Mouse (Mus musculus) frontal cortex, postnatal 10 days (tissue): Measurements from ENCODE around the gene Fam155a.
"Not testable (repeated sequence)": the region's sequence is repeated elsewhere in the genome, so short reads cannot be mapped to it uniquely, and the experiment has no call there.

Experiments used
- DNase-seq, 2 experiments: peaks; one replicate each; pipeline ENCODE4 v3.0.0; 2022; ENCODE audit warnings: low spot score in 2 of 2, mixed read lengths in 1 of 2

Fam155a gene

DNA sequence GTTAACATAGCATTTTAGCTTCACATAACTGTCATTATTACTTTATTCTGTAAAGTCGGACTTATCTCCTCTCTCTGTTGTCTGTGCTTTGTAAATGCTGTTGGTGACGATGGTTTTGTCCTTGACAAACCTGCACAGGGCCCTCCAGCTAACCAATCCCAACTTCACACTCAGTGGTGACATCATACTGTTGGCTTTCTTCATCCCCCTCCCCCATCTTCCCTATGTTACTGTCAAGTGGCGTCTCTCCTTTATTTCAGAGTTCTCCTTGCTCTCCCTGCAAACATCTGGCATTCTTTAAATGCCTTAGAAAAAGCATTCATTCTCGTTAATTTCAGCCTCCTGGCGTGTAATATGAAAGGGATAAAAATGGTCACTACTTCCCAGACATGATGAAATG, 78.6 kb downstream of the Fam155a start:
- DNase-seq = no peak

DNA sequence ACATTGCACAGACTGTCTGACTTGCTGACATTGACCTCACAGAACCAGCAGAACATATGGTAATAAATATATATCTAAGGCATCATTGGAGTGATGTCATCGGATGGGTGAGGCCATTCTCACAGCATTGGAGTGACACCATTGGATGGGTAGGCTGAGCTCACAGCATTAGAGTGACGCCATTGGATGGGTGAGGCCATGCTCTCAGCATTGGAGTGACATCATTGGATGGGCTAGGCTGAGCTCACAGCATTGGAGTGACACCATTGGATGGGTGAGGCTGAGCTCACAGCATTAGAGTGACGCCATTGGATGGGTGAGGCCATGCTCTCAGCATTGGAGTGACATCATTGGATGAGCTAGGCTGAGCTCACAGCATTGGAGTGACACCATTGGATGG, 110.9 kb downstream of the Fam155a start:
- DNase-seq = not testable (repeated sequence)

DNA sequence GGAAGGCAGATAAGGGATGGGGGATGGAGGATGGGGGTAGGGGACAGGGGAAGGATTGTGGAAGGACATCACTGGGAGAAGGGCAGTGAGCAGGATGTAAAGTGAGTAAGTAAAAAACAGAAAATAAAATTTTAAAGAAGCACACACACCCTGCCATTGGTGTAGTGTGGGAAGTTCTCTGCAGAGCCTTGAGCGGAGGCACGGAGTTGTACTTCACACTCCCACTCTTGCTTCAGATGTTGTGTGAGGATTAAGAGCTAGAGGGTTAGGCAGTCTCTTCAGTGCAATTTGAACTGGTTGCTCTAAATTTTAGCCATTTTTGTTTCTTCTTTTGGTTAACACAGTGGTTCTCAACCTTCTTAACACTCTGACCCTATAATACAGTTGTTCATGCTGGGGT, 114.1 kb downstream of the Fam155a start:
- DNase-seq = no peak

DNA sequence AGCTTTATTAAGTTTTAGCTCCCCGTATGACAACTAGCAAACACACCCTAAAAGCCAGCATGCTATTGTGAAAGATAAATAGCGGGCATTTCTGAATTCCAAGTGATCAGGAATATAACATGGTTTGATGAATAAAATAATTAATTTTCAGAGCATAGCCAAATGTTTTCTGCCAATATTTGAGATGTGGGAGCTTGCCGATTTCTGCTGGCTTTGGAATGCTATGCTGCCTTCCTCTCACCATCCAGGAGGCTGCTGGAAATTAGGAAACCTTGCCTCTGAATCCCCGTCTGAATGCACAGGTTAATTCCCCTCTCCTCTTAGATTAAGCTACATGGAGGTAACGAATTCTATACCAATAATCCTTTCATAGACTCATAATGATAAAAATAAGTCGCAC, 116.1 kb downstream of the Fam155a start:
- DNase-seq = no peak

DNA sequence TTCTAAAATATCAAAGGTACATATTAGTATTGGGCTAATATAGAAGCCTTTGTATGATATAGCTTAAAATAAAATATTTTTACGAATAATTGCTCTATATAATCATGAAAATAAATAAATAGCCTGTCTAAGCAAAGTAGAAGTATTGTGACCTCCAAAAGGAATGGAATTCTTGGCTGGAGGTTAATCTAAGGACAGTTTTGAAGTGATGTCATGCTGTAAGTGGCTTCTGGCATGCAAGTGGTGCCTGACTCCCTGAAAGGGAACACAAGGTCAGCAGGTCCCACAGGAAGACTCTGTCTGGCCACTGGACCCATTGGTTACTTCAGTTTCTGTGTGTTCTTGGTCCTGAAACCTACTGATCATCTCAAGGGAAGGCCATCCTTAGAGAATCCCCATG, 117.3 kb downstream of the Fam155a start:
- DNase-seq = no peak

DNA sequence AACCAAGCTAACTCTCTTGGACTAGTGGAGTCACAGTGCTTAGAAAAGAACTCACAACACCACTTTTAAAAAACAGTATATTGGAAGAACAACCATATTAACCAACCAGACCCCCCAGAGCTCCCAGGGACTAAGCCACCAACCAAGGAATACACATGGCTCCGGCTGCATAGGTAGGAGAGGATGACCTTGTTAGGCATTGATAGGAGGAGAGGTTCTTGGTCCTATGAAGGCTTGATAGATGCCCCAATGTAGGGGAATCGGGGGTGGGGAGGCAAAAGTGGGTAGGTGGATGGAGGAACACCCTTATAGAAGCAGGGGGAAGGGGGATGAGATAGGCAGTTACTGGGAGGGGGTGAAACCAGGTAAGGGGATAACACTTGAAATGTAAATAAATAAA, 132.8 kb downstream of the Fam155a start:
- DNase-seq = no peak

DNA sequence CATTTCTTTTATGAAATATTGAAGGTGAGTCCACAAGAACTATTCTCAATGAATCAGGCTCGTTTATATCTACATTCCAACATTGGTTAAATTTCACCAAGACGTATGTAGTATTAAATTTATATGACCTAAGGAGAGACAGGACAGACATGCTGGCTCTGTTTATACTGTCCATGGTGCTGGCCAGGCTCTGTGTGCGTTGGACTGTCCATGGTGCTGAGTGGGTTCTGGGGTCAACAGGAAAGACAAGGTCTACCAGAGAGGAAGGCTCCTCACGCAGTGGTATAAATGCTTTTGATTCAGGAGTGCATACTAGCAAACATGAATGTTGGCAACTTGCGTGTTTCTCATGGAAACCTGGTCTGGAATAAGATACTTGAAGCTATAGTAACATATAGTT, 135.7 kb downstream of the Fam155a start:
- no peak for DNase-seq

DNA sequence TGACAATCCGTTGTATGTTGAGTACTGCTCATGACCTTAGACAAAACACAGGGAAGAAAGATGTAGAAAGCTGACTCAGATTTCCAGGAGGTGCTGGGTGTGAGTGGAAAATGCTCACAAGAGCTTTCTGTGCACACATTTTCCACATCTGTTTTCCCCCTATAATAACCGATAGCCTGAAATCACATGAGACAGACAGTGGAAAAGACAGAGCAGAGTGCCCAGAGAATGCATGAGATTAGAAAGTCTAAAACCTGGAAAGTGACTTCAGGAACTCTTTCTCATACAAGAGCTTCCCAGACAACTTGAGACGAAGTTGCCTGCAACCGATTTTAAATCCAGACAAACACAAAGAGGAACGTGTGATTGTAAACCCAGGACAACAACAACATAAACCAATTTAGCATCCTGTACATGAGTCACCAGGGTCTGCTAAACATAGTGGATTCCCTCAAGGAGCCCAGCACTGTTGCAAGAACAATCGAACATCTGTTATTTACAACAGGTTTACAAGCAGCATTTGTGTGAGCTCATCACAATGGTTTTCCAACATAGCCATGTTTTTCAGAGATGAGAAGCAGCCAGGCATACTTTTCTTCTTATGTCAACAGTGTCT, 163.8 kb downstream of the Fam155a start:
- no peak for DNase-seq

DNA sequence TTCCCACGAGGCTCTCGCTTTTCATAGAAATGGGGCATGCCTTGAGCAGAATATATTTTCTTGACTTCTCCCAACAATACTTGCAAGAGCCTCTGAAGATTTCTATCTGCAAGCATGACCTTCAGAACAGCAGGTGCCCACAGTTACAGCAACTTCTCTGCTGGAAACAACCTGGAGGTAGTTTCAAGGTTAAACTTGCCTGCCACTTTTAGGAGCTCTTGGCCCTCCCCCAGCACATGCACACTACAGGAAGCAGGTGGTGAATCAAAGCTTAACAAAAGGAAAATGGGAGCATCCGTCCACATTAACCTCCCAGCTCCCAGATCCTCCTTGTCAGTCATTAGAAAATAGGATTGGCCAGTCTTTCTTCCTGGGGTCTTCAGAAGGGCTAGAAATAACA, 175.0 kb downstream of the Fam155a start:
- DNase-seq = no peak

DNA sequence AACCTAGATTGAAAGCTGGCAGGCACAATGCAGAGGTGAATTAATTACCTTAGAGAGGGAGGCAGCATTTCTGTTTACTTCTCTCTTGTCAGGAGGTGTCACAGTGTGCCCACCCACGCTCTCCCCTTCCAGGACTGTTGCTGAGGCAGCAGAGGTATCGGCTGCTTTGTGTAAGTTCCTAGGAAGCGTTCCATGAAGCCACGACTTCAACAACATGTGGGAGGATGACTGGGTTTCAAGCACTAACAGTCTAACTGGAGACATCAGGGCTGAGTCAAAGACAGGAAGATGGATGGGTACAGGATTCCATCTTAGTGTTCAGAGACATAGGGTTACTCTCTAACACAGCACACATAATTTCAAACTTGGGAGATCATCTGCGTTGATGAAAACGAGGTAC, 189.1 kb downstream of the Fam155a start:
- no peak for DNase-seq

DNA sequence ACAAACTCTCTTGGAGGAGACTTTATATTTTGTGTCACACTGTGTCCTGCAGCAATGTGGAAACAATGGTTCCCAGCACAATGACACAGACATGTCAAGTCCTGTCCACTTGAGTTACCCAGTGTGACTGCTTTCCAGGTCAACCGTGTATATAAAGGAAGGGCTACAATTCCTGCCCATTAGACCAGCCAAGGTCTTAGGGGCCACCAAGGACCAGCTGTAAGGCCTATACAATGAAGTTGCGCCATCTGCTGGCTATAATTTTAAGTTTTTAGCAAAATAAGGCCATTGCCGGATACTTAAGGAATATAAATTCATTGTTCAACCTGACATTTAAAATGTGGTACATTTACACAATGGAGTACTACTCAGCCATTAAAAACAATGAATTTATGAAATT, 190.8 kb downstream of the Fam155a start:
- no peak for DNase-seq

DNA sequence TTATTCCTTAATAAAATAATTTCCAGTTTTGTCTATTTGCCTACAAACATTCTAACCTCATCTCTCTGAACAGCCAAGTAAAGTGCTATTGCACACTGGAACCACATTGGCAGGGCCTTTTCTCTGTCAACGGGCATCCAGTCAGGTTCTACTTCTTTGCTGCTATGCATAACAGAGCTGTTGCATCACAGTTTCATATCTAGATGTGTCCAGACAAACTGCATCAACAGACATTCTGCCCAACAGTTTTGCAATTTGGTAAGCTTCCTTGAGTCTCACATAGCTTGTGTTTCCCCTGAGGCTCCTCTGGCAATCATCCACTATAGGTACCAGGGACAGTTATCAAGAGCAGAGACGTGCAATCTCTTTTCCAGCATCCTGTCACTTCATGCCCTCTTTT, 199.0 kb downstream of the Fam155a start:
- no peak for DNase-seq

DNA sequence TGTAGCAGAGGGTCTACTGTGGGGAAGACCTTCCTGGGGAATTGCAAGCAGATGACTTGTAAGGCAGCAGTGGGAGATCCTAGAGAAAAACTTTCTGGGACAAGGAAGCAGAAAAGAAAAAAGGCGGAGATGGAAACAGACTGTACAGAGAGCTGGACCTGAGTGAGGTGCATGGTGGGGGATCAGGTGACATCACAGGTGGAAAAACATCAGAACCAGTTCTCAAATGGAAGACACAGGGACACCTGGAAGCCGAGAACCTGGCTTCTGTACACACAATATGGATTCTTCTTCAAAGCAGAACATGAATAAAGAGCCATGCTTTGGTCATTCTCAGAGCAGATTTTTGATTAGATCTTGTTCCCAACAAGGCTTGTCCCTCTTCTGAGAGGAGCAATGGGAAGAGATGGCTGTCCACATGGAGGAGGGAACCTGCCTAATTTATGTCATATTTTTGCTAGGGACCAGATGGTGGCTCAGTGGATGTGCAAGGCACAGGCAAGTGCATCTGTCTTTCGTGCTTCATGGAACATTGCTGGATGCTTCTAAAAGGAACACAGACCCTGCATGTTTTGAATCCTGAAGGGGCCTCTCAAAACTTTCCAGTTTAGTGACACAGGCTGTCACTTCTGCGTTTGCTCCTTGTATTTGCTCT, 201.3 kb downstream of the Fam155a start:
- DNase-seq = no peak

DNA sequence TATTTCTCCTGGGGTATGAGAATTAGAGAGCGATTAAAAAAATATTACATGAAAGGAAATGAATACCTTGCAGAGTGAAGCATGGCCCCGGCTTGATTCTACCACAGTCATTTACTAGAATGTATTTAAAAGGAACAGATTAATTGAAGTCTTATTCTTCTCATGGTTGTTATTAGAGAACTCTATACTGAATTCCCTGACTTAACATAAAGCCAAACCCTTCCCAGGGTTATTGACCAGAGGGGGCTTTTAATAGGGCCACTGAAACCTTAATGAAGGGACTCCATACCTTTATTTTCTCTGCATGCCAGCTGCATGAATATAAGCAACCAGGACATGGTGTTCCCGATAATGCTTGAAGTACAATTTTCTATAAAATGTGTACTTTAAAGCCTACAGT, 221.8 kb downstream of the Fam155a start:
- no peak for DNase-seq

DNA sequence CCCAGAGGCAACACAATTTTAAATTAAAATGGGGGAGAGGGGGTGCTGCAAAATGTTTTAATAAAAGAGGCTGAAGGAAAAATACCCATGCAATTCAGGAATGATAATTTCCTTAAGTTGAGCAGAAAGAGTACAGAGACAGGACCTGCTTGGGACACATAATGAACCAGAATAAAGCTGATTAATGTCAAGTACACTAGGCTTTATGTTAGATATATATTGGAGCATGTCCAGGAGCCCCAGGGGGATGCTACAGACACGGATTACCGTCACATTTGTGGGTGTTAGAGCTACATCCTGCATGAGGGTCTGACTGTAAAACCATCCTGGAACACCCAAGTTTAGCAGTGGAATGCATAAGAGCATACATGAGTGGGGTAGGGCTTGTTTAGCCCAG, 223.4 kb downstream of the Fam155a start:
- no peak for DNase-seq

DNA sequence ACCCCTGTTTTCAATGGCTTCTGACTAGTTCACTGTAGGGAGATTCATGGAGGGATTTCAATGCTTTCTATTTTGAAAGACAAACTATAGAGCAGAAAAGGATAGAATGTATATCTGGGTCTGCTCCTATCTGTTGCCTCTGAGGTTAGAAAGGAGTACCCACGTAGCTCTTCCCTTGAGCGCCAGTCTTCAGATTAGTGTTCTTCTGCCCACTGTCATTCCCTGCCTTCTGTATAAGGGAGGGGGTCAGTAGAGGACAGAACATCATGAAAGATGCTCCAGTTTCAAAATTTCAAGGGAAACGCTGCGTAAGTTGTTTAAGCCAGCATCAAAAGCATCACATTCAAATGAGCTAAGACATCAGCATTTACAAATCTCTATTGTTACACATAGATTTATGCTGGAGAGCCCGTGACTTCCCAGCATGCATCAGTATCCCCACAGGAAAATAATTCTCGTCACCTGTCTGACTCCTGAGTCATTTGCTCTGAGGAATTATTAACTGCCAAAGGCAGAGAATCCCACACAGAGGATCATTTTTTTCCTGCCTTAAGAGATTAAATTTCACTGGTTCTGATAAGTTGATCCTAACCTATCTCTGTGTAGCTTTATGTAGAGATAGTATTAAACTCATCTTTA, 223.9 kb downstream of the Fam155a start:
- DNase-seq = no peak

DNA sequence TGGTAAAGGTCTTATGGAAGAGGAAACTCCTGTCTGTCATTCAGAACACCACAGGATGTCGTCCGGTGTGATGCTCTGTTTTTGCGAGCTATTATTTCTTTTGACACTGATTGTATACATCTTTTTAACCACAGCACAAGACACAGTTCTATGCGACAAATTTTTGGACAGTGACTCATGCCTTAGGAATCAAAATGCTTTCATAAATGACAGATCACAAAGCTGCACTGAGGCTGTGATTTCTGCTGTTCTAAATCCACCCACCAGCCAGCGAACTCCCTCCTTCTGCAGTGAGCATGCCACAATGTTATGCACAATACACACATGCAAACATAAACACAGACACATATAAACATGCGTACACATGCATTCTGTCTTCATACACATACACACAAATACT, 224.5 kb downstream of the Fam155a start:
- no peak for DNase-seq

DNA sequence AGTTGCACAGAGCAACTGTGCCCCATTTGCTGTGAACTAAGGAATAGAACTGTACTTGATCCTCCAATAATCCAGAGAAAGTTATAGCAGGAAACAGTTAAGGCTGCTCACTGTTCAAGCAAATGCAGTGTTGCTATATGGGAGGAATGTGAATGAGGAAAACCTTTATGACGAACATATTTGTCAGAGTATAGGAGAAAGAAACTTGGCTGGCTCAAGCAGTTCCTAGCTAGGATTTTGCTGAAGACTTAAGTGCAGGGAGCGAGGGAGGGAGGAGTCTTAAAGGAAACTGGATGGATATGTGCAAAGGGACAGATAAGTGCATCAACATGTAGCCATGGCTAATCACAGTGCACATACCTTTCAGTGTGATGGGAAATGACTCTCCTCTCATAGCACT, 225.3 kb downstream of the Fam155a start:
- DNase-seq = no peak

DNA sequence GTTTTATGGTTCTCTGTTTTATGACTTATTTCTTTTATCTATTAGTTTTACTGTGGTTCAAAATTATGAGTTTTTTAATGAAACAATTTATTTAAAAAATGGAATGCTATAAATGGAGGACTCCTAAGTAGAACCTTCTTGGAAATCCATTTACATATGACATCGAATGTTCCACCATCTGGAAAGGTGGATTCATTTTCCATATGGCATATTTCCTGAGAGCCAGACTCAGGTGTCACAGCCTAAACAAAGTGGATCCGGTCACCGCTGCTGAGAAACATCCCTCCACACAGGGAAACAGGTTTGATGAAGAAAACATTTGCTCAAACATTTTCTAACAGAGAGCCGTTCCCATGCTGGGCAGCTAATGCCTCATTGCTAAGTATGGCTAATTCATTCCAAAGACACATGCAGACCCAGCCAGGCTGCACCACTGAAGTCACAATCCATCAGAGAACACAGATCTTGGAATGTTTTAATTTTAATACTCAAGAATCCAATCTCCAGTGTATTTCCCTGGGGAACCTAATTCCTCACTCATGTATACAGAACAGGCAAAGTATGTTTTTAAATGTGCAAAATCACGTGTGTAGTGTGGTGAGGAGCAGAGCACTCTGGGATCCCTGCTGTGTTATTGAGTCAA, 235.1 kb downstream of the Fam155a start:
- no peak for DNase-seq

DNA sequence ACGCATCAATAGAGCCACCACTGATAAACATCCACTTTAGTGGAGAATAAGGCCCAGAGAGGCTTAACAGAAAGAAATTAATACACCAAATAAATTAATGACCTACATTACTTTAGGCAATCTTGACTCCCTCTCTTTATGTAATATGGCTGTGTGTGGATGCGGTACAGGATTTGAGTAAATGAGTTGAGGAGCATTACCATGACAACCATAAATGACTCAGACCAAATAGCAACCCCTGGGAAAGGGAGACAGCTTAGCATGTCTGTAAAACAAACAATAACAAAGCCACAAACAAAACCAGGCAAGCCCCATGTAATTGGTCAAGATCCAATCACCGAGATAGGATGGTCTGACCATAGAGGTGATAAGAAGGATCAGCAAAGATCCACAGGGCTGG, 244.4 kb downstream of the Fam155a start:
- no peak for DNase-seq

DNA sequence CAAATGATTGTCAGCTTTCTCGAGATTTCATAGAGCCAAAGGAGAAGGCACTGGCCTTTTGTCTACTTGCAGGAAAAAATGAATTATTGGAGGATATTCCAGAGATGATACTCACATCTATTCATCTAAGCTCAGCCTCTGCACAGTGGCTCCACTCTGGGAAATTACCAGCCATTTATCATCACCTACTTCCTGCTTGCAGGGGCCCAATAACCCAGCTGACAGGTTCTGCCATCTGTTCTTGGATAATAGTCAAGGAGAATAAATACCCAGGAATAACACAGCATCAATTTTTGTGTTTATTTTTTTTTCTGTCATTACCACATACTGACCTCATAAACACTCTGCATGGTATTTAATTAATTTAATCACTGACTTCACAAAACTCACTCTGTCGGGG, 249.4 kb downstream of the Fam155a start:
- no peak for DNase-seq

DNA sequence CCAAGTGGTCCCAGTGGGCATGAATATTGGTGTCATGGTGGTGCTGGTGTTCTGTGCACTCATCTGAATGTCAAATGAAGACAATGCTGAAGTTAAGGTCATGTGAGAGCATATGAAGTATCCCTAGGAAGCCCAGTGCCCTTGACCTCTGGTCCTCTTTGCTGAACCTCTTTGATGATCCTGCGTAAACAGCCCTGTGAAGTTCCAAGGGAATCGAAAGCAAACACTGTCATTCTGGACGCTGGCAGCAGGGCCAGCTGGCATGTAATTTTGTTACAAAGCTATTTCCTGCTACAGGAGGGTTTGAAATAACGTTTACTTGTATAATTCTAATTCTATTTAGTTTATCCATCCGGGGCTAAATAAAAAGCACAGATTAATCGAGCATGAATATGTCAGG, 270.2 kb downstream of the Fam155a start:
- no peak for DNase-seq

DNA sequence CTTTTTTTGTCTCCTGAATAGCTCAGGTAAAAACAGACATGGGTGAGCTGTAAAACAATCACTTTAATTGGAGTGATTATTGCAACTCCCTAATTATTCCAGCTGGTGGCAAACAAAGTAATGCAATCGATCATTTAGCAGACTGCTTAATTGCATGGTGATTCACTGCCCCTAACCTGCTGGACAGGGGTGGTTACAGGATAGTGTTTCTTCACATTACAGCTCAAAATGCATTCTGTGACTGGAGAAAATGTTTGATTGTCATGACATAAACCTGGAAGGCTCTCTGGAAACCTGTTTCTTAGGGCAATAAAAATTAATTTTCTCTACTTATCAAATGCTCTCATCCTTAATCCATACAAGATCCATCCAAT, 276.7 kb downstream of the Fam155a start:
- no peak for DNase-seq
